Mouse (Mus musculus) MEL (cell line): ENCODE measurements at regions not wholly inside any gene's neighbourhood (a gene's known extent, or its start where the extent isn't known, plus 50 kb on each side); places are given as distances from the start of the nearest gene placed in this dataset.

Source experiments
- CTCF ChIP-seq, 3 experiments: IDR thresholded peaks in 2 of 3; conservative IDR thresholded peaks in 1 of 3; 2 replicates each; pipeline ENCODE4 v1.5.1; 2011 to 2012; ENCODE audit warnings: low read length in 3 of 3, low read depth in 2 of 3, mild to moderate bottlenecking in 2 of 3, improper control_type of control experiment in 1 of 3, inconsistent platforms in 1 of 3, mixed read lengths in 1 of 3, moderate library complexity in 1 of 3; ENCODE audit not compliant: control insufficient read depth in 1 of 3, insufficient read depth in 1 of 3, poor library complexity in 1 of 3, severe bottlenecking in 1 of 3
- EP300 ChIP-seq, 2 experiments: IDR thresholded peaks; 2 replicates each; pipeline ENCODE4 v1.6.1; 2011; ENCODE audit warnings: improper control_type of control experiment in 2 of 2, low read length in 2 of 2, low read depth in 1 of 2, mild to moderate bottlenecking in 1 of 2
- GATA1 ChIP-seq: IDR thresholded peaks from 2 replicates; pipeline ENCODE4 v1.6.1; 2011; ENCODE audit warnings: low read depth, low read length, improper control_type of control experiment
- KAT2A ChIP-seq: conservative IDR thresholded peaks from 2 replicates; pipeline ENCODE4 v1.6.1; 2012; ENCODE audit warnings: low read depth, low read length, improper control_type of control experiment, inconsistent platforms
- MAFK ChIP-seq: IDR thresholded peaks from 2 replicates; pipeline ENCODE4 v1.6.1; 2011; ENCODE audit warnings: low read depth, mild to moderate bottlenecking, low read length, improper control_type of control experiment, borderline replicate concordance
- MYC ChIP-seq: IDR thresholded peaks from 2 replicates; pipeline ENCODE4 v1.6.1; 2011; ENCODE audit warnings: low read depth, mild to moderate bottlenecking, low read length, improper control_type of control experiment, moderate library complexity
- NELFE ChIP-seq: IDR thresholded peaks from 2 replicates; pipeline ENCODE4 v1.6.1; 2011; ENCODE audit warnings: low read depth, low read length, improper control_type of control experiment
- TBP ChIP-seq: IDR thresholded peaks from 2 replicates; pipeline ENCODE4 v1.8.0; 2011; ENCODE audit warnings: low read depth, low read length, improper control_type of control experiment
- ZNF384 ChIP-seq: IDR thresholded peaks from 2 replicates; pipeline ENCODE4 v1.6.1; 2012; ENCODE audit warnings: low read depth, mild to moderate bottlenecking, inconsistent platforms, low read length, improper control_type of control experiment

- no peak for TF ChIP-seq KAT2A
- TF ChIP-seq MYC: no peak
- no peak for TF ChIP-seq MAFK
- TF ChIP-seq CTCF (IDR thresholded peaks at IDR 0.05 in 2 of 3, conservative IDR thresholded peaks at IDR 0.05 in 1 of 3; ENCODE audit: control insufficient read depth in 1 of 3, insufficient read depth in 1 of 3, low read depth in 2 of 3, low read length in 3 of 3, poor library complexity in 1 of 3, severe bottlenecking in 1 of 3): no peak
- no peak for TF ChIP-seq GATA1
- TF ChIP-seq NELFE: no peak
- TF ChIP-seq EP300 (IDR thresholded peaks at IDR 0.05; ENCODE audit: low read depth in 1 of 2, low read length in 2 of 2): no peak
- TF ChIP-seq TBP: no peak
- TF ChIP-seq ZNF384: no peak
These were observed 242.1 kb upstream of the Hes1 start for GRCm38 (mm10) chr16:29822110-29822509.
